In genomic region chr16:44172297-44173154, GRCm38 (mm10) we compare ENCODE assay signal across 8 mouse cellular contexts. TPM values are rescaled to one million over a fixed set of nuclear protein-coding genes. Genes with fewer than 3 reads are reported as not detected.
A peak's percentile ranks its signal among the peaks of the same experiment; 100 is the strongest.
DNase-seq lines count a peak whose midpoint lies in the region; ATAC-seq and TF ChIP-seq lines count a peak whose summit lies in the region.

No protein-coding gene starts in this region.

- peaks cover 3% of the 10 kb centered on the region for H3K4me1 ChIP-seq in bone marrow, adult 2 months (ENCODE audit: control insufficient read depth, insufficient read depth, low read length)
- 0 out of 2 replicates have a peak, but pooled peaks cover 7% of the 10 kb centered on the region for H3K4me1 ChIP-seq in embryonic facial prominence, embryonic 15.5 days
- peaks cover 13% of the 10 kb centered on the region for H3K4me1 ChIP-seq in limb, embryonic 14.5 days (ENCODE audit: control insufficient read depth, insufficient read depth, low read length)
- peaks cover 8% of the 10 kb centered on the region; the same call in 1 of the 2 replicates for H3K4me1 ChIP-seq in midbrain, postnatal 0 days (ENCODE audit: insufficient read depth, low read length)

- DNase-seq in 416B (ENCODE audit: low read depth) = peak; percentile 97
- peak; percentile 99 for DNase-seq in heart, adult 8-10 months (ENCODE audit: low spot score)
- DNase-seq in kidney, adult 9 months = peak; percentile 99
- DNase-seq in limb, embryonic 14.5 days (ENCODE audit: low spot score) = peak; percentile 98
- DNase-seq in midbrain, postnatal 0 days (ENCODE audit: low spot score) = peak; percentile 98
- DNase-seq in spleen, postnatal 14 days (ENCODE audit: low spot score in 2 of 2) = peak; percentile 95

- WGBS in bone marrow, adult 2 months = under 1% methylated on average over 26 of the region's 26 CpGs
- WGBS in embryonic facial prominence, embryonic 15.5 days = under 1% methylated on average over 26 of the region's 26 CpGs
- WGBS in limb, embryonic 14.5 days = under 1% methylated on average over 26 of the region's 26 CpGs
- WGBS in midbrain, postnatal 0 days = under 1% methylated on average over 26 of the region's 26 CpGs

- TF ChIP-seq CTCF in bone marrow, adult 2 months (IDR thresholded peaks at IDR 0.05; ENCODE audit: control insufficient read depth, insufficient read depth, low read length) = no peak
- TF ChIP-seq CTCF in midbrain, postnatal 0 days (IDR thresholded peaks at IDR 0.05) = peak; percentile 74

- H3K4me2 ChIP-seq in embryonic facial prominence, embryonic 15.5 days (replicated peaks) = peak overlapping the region; percentile 73
- peak overlapping the region; percentile 67 for H3K4me2 ChIP-seq in limb, embryonic 14.5 days (replicated peaks; ENCODE audit: low read depth, low read length, severe bottlenecking)
- peak overlapping the region; percentile 79 for H3K4me2 ChIP-seq in midbrain, postnatal 0 days (ENCODE audit: low read depth, low read length, poor library complexity, severe bottlenecking)

- peak overlapping the region; percentile 31; the same call in 1 of the 2 replicates for H3K9ac ChIP-seq in embryonic facial prominence, embryonic 15.5 days
- peak overlapping the region; percentile 96 for H3K9ac ChIP-seq in limb, embryonic 14.5 days (ENCODE audit: low read depth, low read length, severe bottlenecking)
- H3K9ac ChIP-seq in midbrain, postnatal 0 days (replicated peaks; ENCODE audit: low read length, poor library complexity, severe bottlenecking) = peak overlapping the region; percentile 83; the same call in 1 of the 2 replicates

- H3K9me3 ChIP-seq in embryonic facial prominence, embryonic 15.5 days (replicated peaks) = no peaks in the 10 kb centered on the region
- no peaks in the 10 kb centered on the region for H3K9me3 ChIP-seq in limb, embryonic 14.5 days (ENCODE audit: control insufficient read depth, low read length)
- H3K9me3 ChIP-seq in midbrain, postnatal 0 days (ENCODE audit: low read length) = no peaks in the 10 kb centered on the region

- no peak for TF ChIP-seq POLR2A in bone marrow, adult 2 months (IDR thresholded peaks at IDR 0.05; ENCODE audit: borderline replicate concordance, control insufficient read depth, low read depth, low read length)
- no peak for TF ChIP-seq POLR2A in limb, embryonic 14.5 days (IDR thresholded peaks at IDR 0.05; ENCODE audit: borderline replicate concordance, extremely low read depth, insufficient read depth, insufficient read length)

- H3K4me3 ChIP-seq in bone marrow, adult 2 months (replicated peaks; ENCODE audit: control insufficient read depth, low read depth, low read length) = peak overlapping the region; percentile 90
- peak overlapping the region; percentile 82 for H3K4me3 ChIP-seq in embryonic facial prominence, embryonic 15.5 days (replicated peaks)
- H3K4me3 ChIP-seq in limb, embryonic 14.5 days (replicated peaks; ENCODE audit: low read length) = peak overlapping the region; percentile 90
- peak overlapping the region; percentile 95 for H3K4me3 ChIP-seq in midbrain, postnatal 0 days (ENCODE audit: low read depth, low read length)

- H3K36me3 ChIP-seq in embryonic facial prominence, embryonic 15.5 days = no peaks in the 10 kb centered on the region
- H3K36me3 ChIP-seq in limb, embryonic 14.5 days (ENCODE audit: control insufficient read depth, insufficient read depth, low read length) = no peaks in the 10 kb centered on the region
- H3K36me3 ChIP-seq in midbrain, postnatal 0 days (ENCODE audit: insufficient read depth, low read length) = no peaks in the 10 kb centered on the region

- ATAC-seq in embryonic facial prominence, embryonic 15.5 days (ENCODE audit: insufficient number of reproducible peaks, low FRiP score, low TSS enrichment, low read depth) = peak; percentile 100
- ATAC-seq in limb, embryonic 14.5 days (ENCODE audit: low FRiP score, low read depth) = peak; percentile 99
- peak; percentile 100 for ATAC-seq in midbrain, postnatal 0 days (ENCODE audit: low FRiP score)

- peak overlapping the region; percentile 76 for H3K27ac ChIP-seq in bone marrow, adult 2 months (ENCODE audit: control insufficient read depth, insufficient read depth, low read depth, low read length, poor library complexity)
- H3K27ac ChIP-seq in embryonic facial prominence, embryonic 15.5 days (replicated peaks) = peak overlapping the region; percentile 90
- peak overlapping the region; percentile 84 for H3K27ac ChIP-seq in limb, embryonic 14.5 days (replicated peaks; ENCODE audit: low read depth, low read length)
- peak overlapping the region; percentile 55; the same call in 1 of the 2 replicates for H3K27ac ChIP-seq in midbrain, postnatal 0 days (ENCODE audit: low read depth, low read length)

- no peaks in the 10 kb centered on the region for H3K27me3 ChIP-seq in embryonic facial prominence, embryonic 15.5 days
- H3K27me3 ChIP-seq in limb, embryonic 14.5 days (ENCODE audit: control insufficient read depth, insufficient read depth, low read length) = no peaks in the 10 kb centered on the region
- no peaks in the 10 kb centered on the region for H3K27me3 ChIP-seq in midbrain, postnatal 0 days (ENCODE audit: insufficient read depth, low read length)

RNA-seq across cellular contexts. Expression of gene Usf3, which starts 0.5 kb away (rescaled TPM):
- polyA plus RNA-seq in bone marrow, adult 2 months (2011; ENCODE audit: insufficient read depth, insufficient read length, low replicate concordance, missing spikeins) = 9.9 and 12.0 TPM in 2 replicates
- 2.3 and 2.7 TPM in 2 replicates for polyA plus RNA-seq in embryonic facial prominence, embryonic 15.5 days (2015; fragmentation: Nextera tagmentation; extraction: Ambion mirVana)
- total RNA-seq in heart, adult 8-10 months (2022) = 10 to 100 TPM; 15.6 to 22.2 (median 17.3) TPM
- 9.2 and 10.3 TPM in 2 replicates for polyA plus RNA-seq in limb, embryonic 14.5 days (2012; rRNA removed)
- polyA plus RNA-seq in limb, embryonic 14.5 days (2014; fragmentation: Nextera tagmentation; extraction: Ambion mirVana) = 4.7 and 5.1 TPM in 2 replicates
- total RNA-seq in midbrain, postnatal 0 days (2014; rRNA removed) = 12.0 and 14.1 TPM in 2 replicates
- polyA plus RNA-seq in midbrain, postnatal 0 days (2015; fragmentation: Nextera tagmentation; extraction: Ambion mirVana) = 1.4 and 1.5 TPM in 2 replicates

RNA-seq across cellular contexts. Expression of gene Naa50, which starts 32.9 kb away (rescaled TPM):
- polyA plus RNA-seq in bone marrow, adult 2 months (2011; ENCODE audit: insufficient read depth, insufficient read length, low replicate concordance, missing spikeins) = 28.1 and 38.1 TPM in 2 replicates
- 99.0 and 108 TPM in 2 replicates for polyA plus RNA-seq in embryonic facial prominence, embryonic 15.5 days (2015; fragmentation: Nextera tagmentation; extraction: Ambion mirVana)
- total RNA-seq in heart, adult 8-10 months (2022) = 10 to 100 TPM; 54.3 to 58.7 (median 55.4) TPM
- 30.5 and 38.6 TPM in 2 replicates for polyA plus RNA-seq in limb, embryonic 14.5 days (2012; rRNA removed)
- polyA plus RNA-seq in limb, embryonic 14.5 days (2014; fragmentation: Nextera tagmentation; extraction: Ambion mirVana) = 71.2 and 71.7 TPM in 2 replicates
- total RNA-seq in midbrain, postnatal 0 days (2014; rRNA removed) = 15.3 and 22.1 TPM in 2 replicates
- 44.7 and 50.4 TPM in 2 replicates for polyA plus RNA-seq in midbrain, postnatal 0 days (2015; fragmentation: Nextera tagmentation; extraction: Ambion mirVana)

RNA-seq across cellular contexts. Expression of gene Atp6v1a, which starts 33.0 kb away (rescaled TPM):
- 6.4 and 19.8 TPM in 2 replicates for polyA plus RNA-seq in bone marrow, adult 2 months (2011; ENCODE audit: insufficient read depth, insufficient read length, low replicate concordance, missing spikeins)
- 57.8 and 58.1 TPM in 2 replicates for polyA plus RNA-seq in embryonic facial prominence, embryonic 15.5 days (2015; fragmentation: Nextera tagmentation; extraction: Ambion mirVana)
- total RNA-seq in heart, adult 8-10 months (2022) = 10 to 100 TPM; 20.2 to 26.2 (median 24.9) TPM
- 31.6 and 32.9 TPM in 2 replicates for polyA plus RNA-seq in limb, embryonic 14.5 days (2012; rRNA removed)
- 56.8 and 64.4 TPM in 2 replicates for polyA plus RNA-seq in limb, embryonic 14.5 days (2014; fragmentation: Nextera tagmentation; extraction: Ambion mirVana)
- 193 and 218 TPM in 2 replicates for total RNA-seq in midbrain, postnatal 0 days (2014; rRNA removed)
- polyA plus RNA-seq in midbrain, postnatal 0 days (2015; fragmentation: Nextera tagmentation; extraction: Ambion mirVana) = 194 and 204 TPM in 2 replicates

Comparison
In these comparisons a context has a peak if more than half of its experiments do, and no peak if none do; other contexts are left out.
1. Peak in every context shown above with its lines: DNase-seq, ATAC-seq, H3K4me3 ChIP-seq and H3K27ac ChIP-seq.
2. H3K9ac ChIP-seq: peak in every context shown above with its lines; median percentile 96 in limb, embryonic 14.5 days; 83 in midbrain, postnatal 0 days; 31 in embryonic facial prominence, embryonic 15.5 days.